Mouse (Mus musculus) stomach, embryonic 14.5 days (tissue): ENCODE data around the gene Lamc3. TPM values are rescaled to one million over a fixed set of nuclear protein-coding genes. Genes with fewer than 3 reads are reported as not detected.
A peak's percentile ranks its signal among the peaks of the same experiment; 100 is the strongest.

Experiments
- ATAC-seq: fragments of 200-750 bp; cut with Nextera tagmentation; 2 replicates; pipeline ENCODE4 v1.8.0; 2017; ENCODE audit warnings: low read depth, moderate TSS enrichment; ENCODE audit not compliant: insufficient number of reproducible peaks, insufficient read depth, low FRiP score
- H3K27ac ChIP-seq: fragments of 300-500 bp; sonication (generic); 2 replicates; pipeline ENCODE4 v1.5.1; 2014; ENCODE audit warnings: mild to moderate bottlenecking, low read length, moderate library complexity, mixed read lengths
- H3K27me3 ChIP-seq: fragments of 300-500 bp; sonication (generic); 2 replicates; pipeline ENCODE4 v1.6.1; 2014; ENCODE audit warnings: low read length, control low read depth, mixed read lengths; ENCODE audit not compliant: control insufficient read depth, insufficient read depth
- H3K36me3 ChIP-seq: fragments of 300-500 bp; sonication (generic); 2 replicates; pipeline ENCODE4 v1.6.1; 2014; ENCODE audit warnings: mild to moderate bottlenecking, control low read depth, low read length, moderate library complexity, mixed read lengths; ENCODE audit not compliant: control insufficient read depth, insufficient read depth
- H3K4me1 ChIP-seq: fragments of 300-500 bp; sonication (generic); 2 replicates; pipeline ENCODE4 v1.6.1; 2014; ENCODE audit warnings: low read length, control low read depth, mixed read lengths; ENCODE audit not compliant: control insufficient read depth, insufficient read depth
- H3K4me2 ChIP-seq: fragments of 300-500 bp; sonication (generic); replicated peaks from 2 replicates; pipeline ENCODE4 v1.6.1; 2014; ENCODE audit warnings: low read depth, low read length, control low read depth
- H3K4me3 ChIP-seq: fragments of 300-500 bp; sonication (generic); 2 replicates; pipeline ENCODE4 v1.5.1; 2014; ENCODE audit warnings: low read depth, low read length, control low read depth
- H3K9ac ChIP-seq: fragments of 300-500 bp; sonication (generic); replicated peaks from 2 replicates; pipeline ENCODE4 v1.6.1; 2014; ENCODE audit warnings: low read depth, mild to moderate bottlenecking, control low read depth, low read length, moderate library complexity, mixed read lengths
- H3K9me3 ChIP-seq: fragments of 300-500 bp; sonication (generic); 2 replicates; pipeline ENCODE4 v1.6.1; 2016; ENCODE audit warnings: low read depth, low read length, control low read depth; ENCODE audit not compliant: control insufficient read depth
- WGBS: fragments of 180-500 bp; shearing (Covaris S2); extraction: QIAGEN DNeasy Blood & Tissue Kit; methylation state at CpG from one replicate; pipeline ENCODE4 v1.1.7; 2014; 5-methylcytosine and 5-hydroxymethylcytosine counted together
- polyA plus RNA-seq: library from polyadenylated mRNA; unstranded; fragments of >200 nt; fragmentation: Nextera tagmentation; extraction: Ambion mirVana; gene quantifications from 2 replicates; pipeline ENCODE4 v1.2.1, GENCODE M21; 2014

The Lamc3 gene
- polyA plus RNA-seq, result 0.36 and 0.49 TPM in 2 replicates

- 7% methylated on average over 26 of the region's 26 CpGs for WGBS
- ATAC-seq, result peak; percentile 70; the same call in 1 of the 2 replicates
- Histone ChIP-seq H3K27me3 (peaks cover 22% of the 10 kb centered on the region), H3K4me3 (peak within 1 kb of the TSS; percentile 17), H3K4me2 (peak within 1 kb of the TSS; percentile 32), H3K9me3 (no peaks in the 10 kb centered on the region), H3K4me1 (peaks cover 5% of the 10 kb centered on the region; the same call in 1 of the 2 replicates), H3K27ac (no peak within 1 kb of the TSS), H3K36me3 (no peaks in the 10 kb centered on the region), H3K9ac (no peak within 1 kb of the TSS)
Measured at GRCm38 (mm10) chr2:31887030-31887429, at the start of gene Lamc3. Gene Lamc3, plus strand, starts transcription at chr2:31887291.

- no peaks in the 10 kb centered on the region for H3K36me3 ChIP-seq
- 67% methylated on average over 1 of the region's 1 CpGs for WGBS
- no peaks in the 10 kb centered on the region for H3K27me3 ChIP-seq
- H3K4me2 ChIP-seq, result no peak overlapping the region
- no peak overlapping the region for H3K4me3 ChIP-seq
- no peak for ATAC-seq
- no peak overlapping the region for H3K27ac ChIP-seq
- H3K9me3 ChIP-seq, result no peaks in the 10 kb centered on the region
- no peak overlapping the region for H3K9ac ChIP-seq
- H3K4me1 ChIP-seq, result no peaks in the 10 kb centered on the region
Measured at GRCm38 (mm10) chr2:31838868-31839267, 48.2 kb upstream of the Lamc3 start.

- peaks cover 12% of the 10 kb centered on the region for H3K4me1 ChIP-seq
- no peak overlapping the region for H3K4me2 ChIP-seq
- no peak overlapping the region for H3K4me3 ChIP-seq
- no peak for ATAC-seq
- no peaks in the 10 kb centered on the region for H3K36me3 ChIP-seq
- no peak overlapping the region for H3K9ac ChIP-seq
- no peak overlapping the region for H3K27ac ChIP-seq
- peaks cover 30% of the 10 kb centered on the region for H3K27me3 ChIP-seq
- WGBS, result 6% methylated on average over 10 of the region's 10 CpGs
- no peaks in the 10 kb centered on the region for H3K9me3 ChIP-seq
Measured at GRCm38 (mm10) chr2:31844729-31845136, 42.4 kb upstream of the Lamc3 start.

- H3K4me2 ChIP-seq, result peak overlapping the region; percentile 98
- H3K36me3 ChIP-seq, result no peaks in the 10 kb centered on the region
- peaks cover 12% of the 10 kb centered on the region for H3K4me1 ChIP-seq
- WGBS, result 4% methylated on average over 26 of the region's 26 CpGs
- no peak overlapping the region for H3K27ac ChIP-seq
- peak overlapping the region; percentile 52 for H3K4me3 ChIP-seq
- no peak; the same call in 1 of the 2 replicates for ATAC-seq
- no peaks in the 10 kb centered on the region for H3K9me3 ChIP-seq
- peaks cover 30% of the 10 kb centered on the region for H3K27me3 ChIP-seq
- H3K9ac ChIP-seq, result peak overlapping the region; percentile 28; the same call in 1 of the 2 replicates
Measured at GRCm38 (mm10) chr2:31845512-31845895, 41.6 kb upstream of the Lamc3 start.

GRCm38 (mm10) chr2:31845896-31846691 is 41.0 kb upstream of the Lamc3 start, which contains the start of gene Fibcd1:
Gene Fibcd1, minus strand, starts transcription at chr2:31846005.
- H3K27me3 ChIP-seq, result peaks cover 30% of the 10 kb centered on the region
- under 1% methylated on average over 68 of the region's 88 CpGs for WGBS
- no peaks in the 10 kb centered on the region for H3K9me3 ChIP-seq
- H3K4me2 ChIP-seq, result peak within 1 kb of the TSS; percentile 98
- ATAC-seq, result no peak; the same call in 1 of the 2 replicates
- H3K4me3 ChIP-seq, result peak within 1 kb of the TSS; percentile 52
- peak within 1 kb of the TSS; percentile 28; the same call in 1 of the 2 replicates for H3K9ac ChIP-seq
- no peak within 1 kb of the TSS for H3K27ac ChIP-seq
- peaks cover 12% of the 10 kb centered on the region for H3K4me1 ChIP-seq
- no peaks in the 10 kb centered on the region for H3K36me3 ChIP-seq

GRCm38 (mm10) chr2:31846692-31847660 is 40.1 kb upstream of the Lamc3 start:
- 3% methylated on average over 35 of the region's 35 CpGs for WGBS
- Histone ChIP-seq H3K27me3 (peaks cover 30% of the 10 kb centered on the region), H3K4me2 (peak overlapping the region; percentile 98), H3K9ac (no peak overlapping the region), H3K36me3 (no peaks in the 10 kb centered on the region), H3K4me1 (peaks cover 12% of the 10 kb centered on the region), H3K27ac (no peak overlapping the region), H3K9me3 (no peaks in the 10 kb centered on the region), H3K4me3 (peak overlapping the region; percentile 52)
- no peak for ATAC-seq

- H3K9me3 ChIP-seq, result no peaks in the 10 kb centered on the region
- peaks cover 12% of the 10 kb centered on the region for H3K4me1 ChIP-seq
- H3K9ac ChIP-seq, result no peak overlapping the region
- no peak overlapping the region for H3K27ac ChIP-seq
- 18% methylated on average over 6 of the region's 6 CpGs for WGBS
- H3K36me3 ChIP-seq, result no peaks in the 10 kb centered on the region
- peaks cover 30% of the 10 kb centered on the region for H3K27me3 ChIP-seq
- no peak overlapping the region for H3K4me2 ChIP-seq
- no peak overlapping the region for H3K4me3 ChIP-seq
- 0 out of 2 replicates have a peak, but pooled peaks have one; percentile 34 for ATAC-seq
Measured at GRCm38 (mm10) chr2:31847908-31848307, 39.2 kb upstream of the Lamc3 start.

- Histone ChIP-seq H3K27ac (no peak overlapping the region), H3K4me3 (no peak overlapping the region), H3K9me3 (no peaks in the 10 kb centered on the region), H3K4me1 (peaks cover 16% of the 10 kb centered on the region), H3K9ac (no peak overlapping the region), H3K4me2 (no peak overlapping the region), H3K27me3 (peaks cover 20% of the 10 kb centered on the region), H3K36me3 (no peaks in the 10 kb centered on the region)
- no peak for ATAC-seq
- WGBS, result 25% methylated on average over 12 of the region's 12 CpGs
Measured at GRCm38 (mm10) chr2:31850141-31850540, 37.0 kb upstream of the Lamc3 start.
